Mouse (Mus musculus): ENCODE data around the gene 1700013G24Rik. TPM values are rescaled to one million over a fixed set of nuclear protein-coding genes. Genes with fewer than 3 reads are reported as not detected.
A peak's percentile ranks its signal among the peaks of the same experiment; 100 is the strongest.

The 1700013G24Rik gene
- polyA plus RNA-seq, 1 experiment: not detected

GRCm38 (mm10) chr4:137500953-137501352, 47.9 kb downstream of the 1700013G24Rik start:
- Histone ChIP-seq H3K4me3 (ENCODE audit: insufficient read depth, low read length) (no peak overlapping the region), H3K4me1 (ENCODE audit: control insufficient read depth, insufficient read depth, low read length) (peaks cover 43% of the 10 kb centered on the region), H3K27ac (ENCODE audit: insufficient read depth, low read length) (peak overlapping the region; percentile 92)
- TF ChIP-seq POLR2A (IDR thresholded peaks at IDR 0.05; ENCODE audit: low read depth, low read length) (no peak), CTCF (IDR thresholded peaks at IDR 0.05; ENCODE audit: borderline replicate concordance, insufficient read depth, low read length) (no peak)

GRCm38 (mm10) chr4:137502183-137502582, 49.1 kb downstream of the 1700013G24Rik start:
- TF ChIP-seq CTCF (IDR thresholded peaks at IDR 0.05; ENCODE audit: borderline replicate concordance, insufficient read depth, low read length) (no peak), POLR2A (IDR thresholded peaks at IDR 0.05; ENCODE audit: low read depth, low read length) (no peak)
- H3K27ac ChIP-seq (ENCODE audit: insufficient read depth, low read length): no peak overlapping the region
- H3K4me3 ChIP-seq (ENCODE audit: insufficient read depth, low read length): no peak overlapping the region
- H3K4me1 ChIP-seq (ENCODE audit: control insufficient read depth, insufficient read depth, low read length): peaks cover 36% of the 10 kb centered on the region

GRCm38 (mm10) chr4:137502801-137503200, 49.7 kb downstream of the 1700013G24Rik start:
- peaks cover 30% of the 10 kb centered on the region for H3K4me1 ChIP-seq (ENCODE audit: control insufficient read depth, insufficient read depth, low read length)
- no peak for TF ChIP-seq POLR2A (IDR thresholded peaks at IDR 0.05; ENCODE audit: low read depth, low read length)
- no peak for TF ChIP-seq CTCF (IDR thresholded peaks at IDR 0.05; ENCODE audit: borderline replicate concordance, insufficient read depth, low read length)
- no peak overlapping the region for H3K4me3 ChIP-seq (ENCODE audit: insufficient read depth, low read length)
- no peak overlapping the region for H3K27ac ChIP-seq (ENCODE audit: insufficient read depth, low read length)

DNA sequence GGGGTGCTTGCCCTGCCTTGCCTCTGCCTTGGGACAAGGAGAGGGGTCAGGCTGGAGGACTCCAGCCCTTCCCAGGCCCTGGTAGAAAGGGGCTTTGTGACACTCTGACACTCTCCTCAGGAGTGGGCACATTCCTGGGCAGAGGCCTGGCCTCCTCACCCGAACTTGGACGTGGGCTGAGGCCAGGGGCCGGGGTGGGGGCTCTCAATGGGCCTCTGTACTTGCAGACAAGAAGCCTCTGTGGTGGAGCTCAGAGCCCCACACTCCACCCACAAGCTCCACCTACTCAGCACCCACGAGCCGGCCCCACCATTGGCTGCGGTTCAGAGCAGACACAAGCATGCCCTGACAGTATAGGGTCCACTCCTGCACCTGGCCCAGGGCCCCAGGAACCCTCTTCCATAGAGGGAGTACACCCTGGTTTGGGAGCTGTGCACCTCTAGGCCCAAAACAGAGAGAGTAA, 50.5 kb downstream of the 1700013G24Rik start:
- peaks cover 26% of the 10 kb centered on the region for H3K4me1 ChIP-seq (ENCODE audit: control insufficient read depth, insufficient read depth, low read length)
- TF ChIP-seq POLR2A (IDR thresholded peaks at IDR 0.05; ENCODE audit: low read depth, low read length): no peak
- no peak for TF ChIP-seq CTCF (IDR thresholded peaks at IDR 0.05; ENCODE audit: borderline replicate concordance, insufficient read depth, low read length)
- H3K27ac ChIP-seq (ENCODE audit: insufficient read depth, low read length): no peak overlapping the region
- H3K4me3 ChIP-seq (ENCODE audit: insufficient read depth, low read length): no peak overlapping the region

Other genes starting within 250 kb of the 1700013G24Rik start
- 2.2 and 4.7 TPM in 2 replicates for gene Wnt4, start 175.8 kb upstream of the 1700013G24Rik start, polyA plus RNA-seq (2011; ENCODE audit: insufficient read length, low read depth, missing spikeins)
- gene Cdc42, start 95.6 kb upstream of the 1700013G24Rik start, polyA plus RNA-seq (2011; ENCODE audit: insufficient read length, low read depth, missing spikeins): 576 and 580 TPM in 2 replicates
- gene Cela3a, start 43.5 kb upstream of the 1700013G24Rik start, polyA plus RNA-seq (2011; ENCODE audit: insufficient read length, low read depth, missing spikeins): not detected in 2 replicates
- gene Cela3b, start 22.7 kb upstream of the 1700013G24Rik start, polyA plus RNA-seq (2011; ENCODE audit: insufficient read length, low read depth, missing spikeins): not detected in 2 replicates
- gene Hspg2, start 15.5 kb downstream of the 1700013G24Rik start, polyA plus RNA-seq (2011; ENCODE audit: insufficient read length, low read depth, missing spikeins): 271 and 368 TPM in 2 replicates
- not detected in 2 replicates for gene Ldlrad2, start 121.3 kb downstream of the 1700013G24Rik start, polyA plus RNA-seq (2011; ENCODE audit: insufficient read length, low read depth, missing spikeins)
- gene Usp48, start 140.5 kb downstream of the 1700013G24Rik start, polyA plus RNA-seq (2011; ENCODE audit: insufficient read length, low read depth, missing spikeins): 88.4 and 109 TPM in 2 replicates
- 6.8 and 6.9 TPM in 2 replicates for gene Rap1gap, start 211.4 kb downstream of the 1700013G24Rik start, polyA plus RNA-seq (2011; ENCODE audit: insufficient read length, low read depth, missing spikeins)

Measured in embryonic fibroblast, embryonic 13.5 days (primary cell).